Mouse (Mus musculus) T-cell, adult 2 months (primary cell): ENCODE results near the gene Donson.
A peak's percentile ranks its signal among the peaks of the same experiment; 100 is the strongest.

Experiments
- DNase-seq: peaks from one replicate; pipeline ENCODE4 v3.0.0; 2022; ENCODE audit warnings: low spot score

Donson gene

DNA sequence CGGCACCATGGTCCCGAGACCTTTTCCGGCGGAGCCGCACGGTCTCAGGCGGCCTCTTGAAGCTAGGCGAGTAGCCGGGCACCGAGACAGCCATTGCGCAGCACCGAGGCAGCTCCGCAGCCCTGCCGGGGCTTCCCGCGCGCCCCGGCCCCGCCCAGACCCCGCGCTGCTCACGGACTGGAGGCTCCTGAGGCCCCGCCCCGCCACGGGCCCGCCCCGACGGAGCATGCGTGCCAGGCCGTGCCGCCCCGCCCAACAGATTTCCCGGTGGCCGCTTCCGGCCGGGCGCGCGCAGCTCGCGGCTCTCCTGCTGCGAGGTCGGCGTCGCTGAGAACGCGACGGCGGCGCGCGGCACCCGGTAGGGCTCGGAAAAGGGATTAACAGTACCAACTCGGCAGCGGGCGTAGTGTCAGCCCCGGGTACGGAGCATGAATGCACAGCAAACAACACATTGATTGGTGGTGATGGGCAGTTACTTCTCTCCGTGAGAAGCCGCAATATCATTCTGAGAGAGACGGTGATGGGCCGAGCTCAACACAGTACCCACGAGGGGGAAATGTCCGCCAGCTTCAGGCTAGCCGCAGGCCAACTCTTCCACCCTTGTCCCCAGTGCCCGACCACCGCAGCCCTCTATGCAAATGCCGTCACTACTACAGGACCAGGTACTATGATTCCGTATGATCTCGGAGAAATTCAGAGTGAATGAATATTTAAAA lies at the start of gene Donson:
Donson (minus strand) TSS at position 152 of the 716 bp plus-strand sequence.
- DNase-seq = peak; percentile 94

DNA sequence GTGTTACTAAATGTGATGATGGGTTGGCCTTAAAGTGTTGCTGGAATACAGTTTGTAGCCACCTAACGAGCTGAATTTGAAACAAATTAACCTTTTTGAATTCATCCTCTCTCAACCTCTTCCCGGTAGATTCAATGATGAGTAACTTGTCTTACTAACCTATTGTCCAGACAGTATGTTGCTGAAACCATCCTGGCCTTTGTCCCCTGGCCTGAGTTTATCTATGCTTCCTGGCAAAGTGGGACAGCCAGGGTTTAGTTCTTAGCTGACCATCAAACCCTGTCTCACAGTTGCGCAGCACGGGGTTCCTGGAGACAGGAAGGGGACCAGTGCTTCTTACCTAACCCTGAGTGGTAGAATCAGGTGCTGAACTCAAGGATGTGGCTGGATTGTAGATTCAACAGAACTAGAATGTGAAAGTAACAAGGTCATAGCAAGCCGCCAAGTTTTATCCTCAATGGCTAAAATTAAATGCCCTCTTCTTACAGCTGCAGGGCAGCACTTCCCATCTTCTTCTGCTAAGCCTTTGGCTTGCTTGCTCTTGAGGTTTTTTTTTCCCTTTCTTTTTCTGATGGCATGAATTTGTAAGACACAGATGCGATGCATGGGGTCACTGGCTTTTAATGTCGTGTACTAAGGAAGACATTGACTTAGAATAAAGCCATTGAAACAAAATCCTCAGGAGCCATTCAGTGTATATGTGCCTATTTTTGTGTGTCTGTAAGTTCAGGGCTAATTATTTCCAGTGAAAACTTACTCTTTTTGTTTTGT lies 47.7 kb upstream of the Donson start:
- DNase-seq = no peak

DNA sequence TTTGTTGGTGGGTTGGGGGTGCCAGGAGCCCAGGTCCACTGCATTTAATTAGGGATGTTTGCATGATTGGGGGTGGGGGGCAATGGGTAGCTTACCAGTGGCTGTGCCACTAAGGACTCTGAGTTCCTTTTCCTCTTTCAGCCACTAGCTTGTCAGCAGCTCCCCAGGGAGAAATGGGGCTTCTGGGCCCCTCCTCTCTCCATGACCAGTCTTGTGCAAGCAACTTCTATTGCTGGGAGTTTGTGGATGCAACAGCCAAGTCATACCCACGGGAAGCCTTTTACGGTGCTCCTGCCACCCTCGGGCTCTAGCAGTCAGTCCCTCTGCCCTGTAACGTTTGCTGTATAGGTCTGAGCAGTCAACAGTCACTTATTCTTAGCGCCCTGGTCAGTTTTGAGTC lies 46.2 kb upstream of the Donson start:
- no peak for DNase-seq

- no peak for DNase-seq
These were observed 44.2 kb upstream of the Donson start for GRCm38 (mm10) chr16:91732816-91733215.

- DNase-seq = peak; percentile 8
These were observed 41.9 kb upstream of the Donson start for GRCm38 (mm10) chr16:91730446-91730845.

GRCm38 (mm10) chr16:91729821-91730441 lies 41.4 kb upstream of the Donson start:
- DNase-seq = no peak

DNA sequence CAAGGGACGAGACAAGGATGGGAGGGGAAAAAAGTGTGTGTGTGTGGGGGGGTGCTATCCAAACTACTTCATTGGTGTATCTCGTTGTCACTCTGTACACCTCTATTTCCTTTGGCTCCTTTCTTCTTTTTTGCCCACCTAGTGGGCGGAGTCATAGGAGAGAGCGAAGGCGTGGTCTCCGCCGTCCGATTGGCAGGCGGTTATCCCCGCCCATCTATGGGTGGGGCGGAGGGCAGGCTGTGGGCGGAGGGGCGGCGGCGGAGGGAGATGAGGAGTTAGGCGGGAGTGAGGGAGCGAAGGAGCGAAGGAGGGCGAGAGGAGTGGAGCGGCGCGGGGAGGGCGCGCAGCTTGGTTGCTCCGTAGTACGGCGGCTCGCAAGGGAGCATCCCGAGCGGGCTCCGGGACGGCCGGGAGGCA lies 40.5 kb upstream of the Donson start, which contains the start of gene Itsn1:
Itsn1 (plus strand) TSS at position 216 of the 417 bp plus-strand sequence.
- peak; percentile 98 for DNase-seq

GRCm38 (mm10) chr16:91728123-91729065 lies 39.8 kb upstream of the Donson start, which contains the start of gene Cryzl1:
Gene Cryzl1, minus strand, starts transcription at chr16:91728975.
- peak; percentile 91 for DNase-seq

DNA sequence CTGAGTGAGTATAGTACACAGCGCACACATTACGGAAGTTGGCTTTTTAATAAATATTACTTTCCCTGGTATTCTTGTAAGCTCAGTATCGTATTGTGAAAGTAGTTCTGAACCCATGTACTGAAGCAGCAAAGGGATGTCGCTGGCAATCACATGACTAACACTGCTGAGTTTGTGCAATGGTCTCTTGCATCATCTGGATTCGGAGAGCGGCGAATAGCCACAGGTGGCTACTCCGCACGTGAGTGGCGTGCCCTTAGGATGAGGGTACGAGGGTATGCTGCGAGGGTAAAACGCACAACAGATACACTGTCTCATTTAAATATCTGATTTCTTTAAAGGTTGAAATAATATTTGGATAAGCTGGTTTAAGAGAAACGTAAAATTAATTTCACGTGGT lies 38.9 kb upstream of the Donson start:
- no peak for DNase-seq

DNA sequence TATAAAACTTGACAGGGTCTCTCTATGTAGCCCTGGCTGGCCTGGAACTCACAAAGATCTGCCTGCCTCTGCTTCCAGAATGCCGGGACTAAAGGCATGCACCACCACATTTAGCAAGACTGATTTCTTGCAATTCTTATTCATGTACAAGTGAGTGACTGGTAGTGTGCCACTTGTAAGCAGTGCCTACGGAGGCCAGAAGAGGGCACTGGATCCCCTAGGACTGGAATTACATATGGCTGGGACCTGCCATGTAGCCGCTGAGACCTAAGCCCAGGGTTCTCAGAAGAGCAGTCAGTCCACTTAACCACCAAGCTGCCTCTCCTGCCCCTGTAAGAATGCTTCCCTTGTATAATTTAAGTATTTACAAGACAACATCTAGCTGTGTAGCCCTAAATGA lies 35.7 kb upstream of the Donson start:
- DNase-seq = peak; percentile 61

DNA sequence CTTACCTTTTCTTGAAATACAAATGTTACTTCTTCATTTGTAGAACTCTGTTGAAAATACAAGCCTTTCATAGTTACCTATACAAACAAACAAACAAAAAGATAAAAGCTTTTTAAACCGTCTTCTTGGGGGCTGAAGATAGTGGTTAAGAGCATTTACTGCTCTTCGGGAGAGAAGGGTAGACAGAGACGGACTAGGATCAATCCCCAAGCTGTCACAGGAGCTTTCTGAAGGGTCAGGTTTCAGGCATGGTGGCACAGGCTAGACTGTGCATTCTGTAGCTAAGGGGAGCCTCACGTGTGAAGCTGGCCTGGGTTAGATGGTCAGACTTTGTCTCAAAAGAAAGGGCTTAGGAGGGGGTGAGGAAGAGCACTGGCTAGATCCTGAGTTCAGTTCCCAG lies 28.8 kb upstream of the Donson start:
- DNase-seq = no peak

GRCm38 (mm10) chr16:91716927-91717349 lies 28.4 kb upstream of the Donson start:
- DNase-seq = no peak

DNA sequence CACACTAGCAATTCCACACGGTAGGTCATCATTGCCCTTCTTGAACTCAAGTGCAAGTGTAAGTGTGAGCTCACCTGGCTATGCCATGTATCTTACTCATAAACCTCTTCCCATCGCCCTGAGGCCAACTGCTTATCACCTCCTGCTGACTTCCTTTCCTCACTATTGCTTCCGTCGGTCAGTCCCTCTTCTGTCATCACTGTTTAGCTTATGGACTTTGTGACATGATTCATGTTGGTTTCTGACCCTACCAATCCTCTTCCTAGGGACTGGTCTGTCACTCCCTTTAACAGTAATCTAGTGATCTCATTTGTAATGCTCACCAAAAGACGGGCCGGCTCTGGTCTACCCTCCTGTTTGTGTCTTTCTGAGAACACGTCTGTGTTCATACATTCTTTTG lies 21.7 kb upstream of the Donson start:
- DNase-seq = no peak

DNA sequence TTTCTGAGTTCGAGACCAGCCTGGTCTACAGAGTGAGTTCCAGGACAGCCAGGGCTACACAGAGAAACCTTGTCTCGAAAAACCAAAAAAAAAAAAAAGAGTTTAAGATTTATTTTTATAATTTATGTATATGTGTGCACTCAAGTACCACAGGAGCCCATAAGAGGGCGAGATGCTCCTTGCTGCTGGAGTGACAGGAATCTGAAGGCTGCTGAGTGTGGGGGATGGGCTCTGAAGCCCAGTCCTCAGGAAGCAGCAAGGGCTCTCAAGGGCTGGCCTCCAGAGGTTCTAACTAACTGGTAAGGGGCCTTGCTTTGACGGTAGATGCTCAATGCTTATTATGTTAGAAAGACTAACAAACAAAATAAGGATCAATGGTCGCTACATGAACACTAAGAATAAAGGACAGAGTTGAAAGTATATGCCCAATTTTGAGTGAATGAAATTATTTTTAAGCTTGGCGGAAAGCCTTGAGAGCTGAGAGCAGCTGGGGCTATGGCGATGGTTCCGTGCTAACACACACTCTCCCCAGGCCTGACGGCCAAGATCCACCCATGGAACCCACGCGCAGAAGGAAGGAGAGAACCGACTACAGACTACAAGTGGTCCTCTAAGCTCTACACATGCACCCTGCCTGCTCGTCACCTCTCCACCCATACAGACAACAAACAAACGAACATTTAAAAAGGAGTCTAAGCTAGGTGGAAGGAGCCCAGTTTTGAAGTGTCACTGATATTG lies 16.2 kb upstream of the Donson start:
- DNase-seq = no peak

DNA sequence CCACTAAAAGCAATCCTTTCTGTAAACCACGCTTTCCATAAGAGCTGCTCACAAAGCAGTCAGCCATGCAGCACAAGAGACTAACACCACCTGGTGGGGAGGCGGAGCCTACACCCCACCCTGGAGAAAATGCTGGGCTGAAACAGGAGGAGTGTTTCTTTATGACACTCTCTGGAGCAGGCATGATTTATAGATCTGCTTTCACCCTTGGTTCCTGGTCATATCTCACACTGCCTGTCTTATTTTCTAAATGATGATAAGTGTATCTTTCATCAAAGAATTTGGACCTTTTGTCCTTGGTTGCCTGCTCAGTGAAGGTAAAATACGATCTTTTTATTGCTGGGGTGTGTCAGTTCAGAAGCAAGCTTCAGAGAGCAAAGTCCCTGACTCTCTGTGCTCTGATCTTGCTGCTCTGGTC lies 14.2 kb upstream of the Donson start:
- DNase-seq = no peak

GRCm38 (mm10) chr16:91701908-91702307 lies 13.3 kb upstream of the Donson start:
- DNase-seq = no peak

DNA sequence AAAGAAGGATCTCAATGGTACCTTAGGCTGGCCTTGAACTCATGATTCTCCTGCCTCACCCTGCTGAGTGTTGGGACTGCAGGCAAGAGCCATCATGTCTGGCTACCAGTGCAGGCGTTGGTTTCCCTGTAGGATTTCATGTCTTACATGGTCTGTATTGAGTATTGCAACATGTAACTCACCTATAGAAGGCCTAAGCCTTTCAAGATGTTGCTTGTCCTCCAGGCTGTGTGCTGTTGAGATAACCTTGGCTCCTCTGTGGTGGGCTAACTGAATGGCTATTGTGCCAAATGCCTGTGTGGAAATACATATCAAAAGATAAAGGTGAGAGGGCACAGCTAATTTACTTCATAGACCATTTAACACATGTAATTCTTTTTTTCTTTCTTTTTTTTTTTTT lies 10.4 kb upstream of the Donson start:
- no peak for DNase-seq

DNA sequence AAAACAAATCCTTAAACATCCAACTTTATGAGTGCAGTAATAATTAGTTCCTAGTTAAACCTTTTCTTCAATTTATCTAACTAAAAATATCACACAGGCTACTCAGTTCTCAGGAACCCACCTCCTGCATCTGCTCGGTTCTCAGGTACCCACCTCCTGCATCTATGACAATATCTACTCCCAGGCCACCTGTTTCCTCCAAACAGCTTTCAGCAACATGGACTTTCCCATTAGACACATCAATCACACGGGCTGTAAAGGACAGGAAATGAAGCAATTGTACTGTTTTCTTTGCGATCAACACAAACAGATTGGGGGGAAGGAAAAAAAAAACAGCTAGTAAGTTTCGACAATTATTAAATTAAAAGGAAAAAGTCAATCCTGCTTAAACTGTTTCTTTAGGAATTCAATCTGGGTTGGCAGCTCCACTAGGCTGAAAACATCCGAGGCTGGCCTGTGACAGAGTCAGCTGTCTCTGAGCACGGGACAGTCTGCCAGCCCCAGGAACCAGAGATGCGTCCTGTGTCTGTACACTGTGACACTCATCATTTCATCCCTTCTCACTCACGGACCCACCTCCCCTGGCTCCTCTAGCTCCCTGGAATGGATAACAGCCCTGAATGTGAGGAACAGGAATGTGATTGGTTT lies 6.7 kb upstream of the Donson start:
- DNase-seq = no peak

DNA sequence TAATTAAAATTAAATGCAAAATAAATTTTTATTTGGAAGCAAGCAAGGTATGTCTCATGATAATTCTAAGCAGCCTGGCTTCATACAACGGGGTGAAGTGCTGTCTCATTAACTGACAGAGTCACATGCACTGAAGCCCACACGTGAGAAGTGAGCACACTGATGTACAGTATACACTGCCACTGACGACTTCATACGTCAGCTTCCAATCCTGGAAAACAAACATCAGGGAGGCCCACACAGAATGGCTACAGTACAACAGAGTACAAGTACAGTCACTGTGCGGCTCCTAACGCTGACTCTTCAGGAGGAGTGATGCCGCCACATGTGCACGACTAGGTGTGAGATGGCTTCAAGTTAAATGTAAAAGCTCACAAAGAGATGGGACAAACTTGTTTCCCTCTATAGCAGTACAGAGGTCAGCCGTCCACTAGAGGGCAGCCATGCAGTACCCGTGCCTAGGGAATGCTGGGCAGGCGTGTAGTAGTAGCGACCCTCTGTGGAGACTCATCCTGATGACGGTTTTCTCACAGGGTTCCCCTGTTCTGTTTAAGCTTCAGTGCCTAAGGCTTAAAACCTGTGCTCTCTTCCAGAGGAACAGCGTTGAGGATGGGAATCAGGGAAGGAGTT lies 6.0 kb upstream of the Donson start:
- peak; percentile 50 for DNase-seq

DNA sequence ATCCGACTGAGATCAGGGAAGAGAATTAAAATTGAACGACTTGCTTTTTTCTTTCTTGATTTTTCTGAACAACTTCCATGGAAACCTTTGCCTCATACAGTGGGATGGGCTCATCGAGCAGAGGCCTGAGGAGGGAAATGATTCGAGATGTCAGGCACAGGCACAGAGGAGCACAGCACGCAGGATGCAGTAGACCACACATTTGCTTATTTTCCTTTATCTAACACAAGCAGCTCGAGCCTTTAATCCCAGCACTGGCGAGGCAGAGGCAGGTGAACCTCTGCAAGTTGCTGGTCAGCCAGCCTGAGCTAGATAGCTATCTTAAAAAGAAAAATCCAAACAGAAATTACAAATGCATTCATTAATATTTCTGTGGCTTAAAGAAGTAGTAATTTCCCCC lies 1.2 kb upstream of the Donson start:
- no peak for DNase-seq
